Mouse (Mus musculus): Measurements from ENCODE around the gene Arl5a.
A peak's percentile ranks its signal among the peaks of the same experiment; 100 is the strongest.

Gene Arl5a

DNA sequence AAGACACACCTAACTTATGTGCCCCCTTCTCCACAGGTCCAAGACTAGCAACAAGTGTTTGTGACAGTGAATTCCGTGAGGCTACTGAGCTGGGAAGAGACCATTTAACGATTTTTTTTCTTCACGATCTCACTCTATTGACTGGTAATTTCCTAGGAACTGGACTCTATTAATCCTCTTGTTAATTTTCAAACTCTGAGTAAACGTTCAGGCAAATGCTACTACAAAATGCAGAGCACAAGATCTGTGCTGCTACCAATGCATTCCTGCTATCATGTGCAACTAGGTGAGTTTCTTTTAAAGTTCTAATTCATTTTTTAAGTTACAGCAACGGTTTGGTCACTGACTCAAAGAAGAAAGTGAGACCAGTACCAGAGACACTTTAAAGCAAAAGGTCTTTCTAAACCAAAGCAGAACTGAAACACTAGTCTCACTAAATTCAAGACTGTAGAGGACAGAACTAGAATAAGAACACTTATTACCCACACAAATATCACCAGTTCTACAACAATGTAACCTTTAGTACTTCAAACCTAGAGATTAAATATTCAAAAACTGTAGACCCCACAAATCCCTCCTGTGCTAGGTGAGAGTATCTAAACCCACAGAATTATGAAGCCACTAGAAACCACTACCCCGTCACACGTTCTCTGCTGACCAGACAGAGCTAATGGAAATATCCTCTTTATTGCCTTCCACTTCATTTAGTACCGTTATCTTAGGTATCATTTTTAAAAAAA is 1.7 kb downstream of the Arl5a start:
- DNase-seq, result no peak

DNA sequence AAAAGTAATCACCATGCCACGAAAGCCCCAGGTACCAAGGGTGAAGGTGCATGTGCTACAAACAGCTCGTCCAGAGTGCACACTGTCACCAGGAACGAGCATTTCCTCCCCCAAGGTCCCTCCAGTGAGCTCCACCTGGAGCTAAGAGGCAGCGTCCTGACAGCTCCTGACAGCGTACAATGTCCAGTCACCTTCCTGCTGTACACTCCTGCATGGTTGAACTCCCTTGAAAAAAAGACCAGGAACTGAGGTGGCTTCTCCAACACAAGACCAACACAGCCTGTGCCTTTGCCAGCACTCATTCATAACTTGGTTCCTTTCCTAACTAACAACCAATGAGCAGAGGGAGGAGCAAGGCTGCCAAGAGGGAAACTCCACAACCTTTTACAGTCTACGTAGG is 3.5 kb downstream of the Arl5a start:
- peak; percentile 11 for DNase-seq

DNA sequence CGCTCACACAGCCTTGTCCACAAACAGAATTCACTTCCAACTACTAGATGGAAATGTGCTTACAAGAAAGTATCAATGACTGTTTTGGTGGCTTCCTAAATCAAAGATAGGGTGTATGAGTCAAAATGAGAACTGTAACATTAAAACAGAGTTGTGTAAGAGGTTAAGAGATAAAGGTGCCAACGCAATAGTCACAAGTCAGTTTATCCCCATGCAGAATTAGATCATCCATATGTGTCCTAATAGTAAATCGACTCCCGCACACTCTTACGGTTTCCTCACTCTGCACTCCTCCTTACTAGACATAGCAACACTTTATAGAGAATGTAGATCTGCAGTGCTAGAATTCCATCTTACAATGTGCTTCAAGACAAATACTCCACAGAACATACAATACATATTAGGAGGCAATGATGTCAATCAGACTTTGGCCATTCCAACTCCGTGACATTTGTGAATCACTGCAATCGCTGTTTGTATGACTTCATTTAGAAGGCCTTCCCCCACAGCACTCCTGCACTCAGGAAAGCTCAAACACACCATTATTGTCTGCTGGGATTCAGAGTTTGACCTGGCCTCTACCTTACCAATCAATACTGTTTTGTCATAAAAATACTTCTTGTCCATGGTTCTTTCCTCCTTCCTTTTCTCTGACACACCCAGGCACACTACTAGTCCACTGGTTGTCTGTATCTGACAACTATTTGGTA is 4.5 kb downstream of the Arl5a start:
- DNase-seq, result no peak

DNA sequence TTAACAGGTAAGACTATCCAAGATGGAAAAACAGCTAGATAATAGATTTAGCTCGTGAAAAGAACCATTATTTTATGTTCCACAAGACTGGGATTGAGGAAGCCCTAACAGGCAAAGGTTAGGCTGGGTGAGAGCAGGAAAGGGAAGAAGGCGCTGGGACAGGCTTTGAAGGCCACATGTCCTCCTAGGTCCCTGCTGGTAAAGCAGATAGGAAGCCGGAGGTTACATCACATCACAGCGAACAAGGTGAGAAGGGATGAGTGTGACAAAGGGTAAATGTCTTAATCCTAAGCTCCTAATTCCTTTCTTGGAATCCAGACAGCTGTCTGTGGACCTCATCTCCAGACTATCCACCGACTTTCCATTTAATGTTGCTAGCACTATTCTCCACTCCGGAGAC is 5.4 kb downstream of the Arl5a start:
- no peak for DNase-seq

DNA sequence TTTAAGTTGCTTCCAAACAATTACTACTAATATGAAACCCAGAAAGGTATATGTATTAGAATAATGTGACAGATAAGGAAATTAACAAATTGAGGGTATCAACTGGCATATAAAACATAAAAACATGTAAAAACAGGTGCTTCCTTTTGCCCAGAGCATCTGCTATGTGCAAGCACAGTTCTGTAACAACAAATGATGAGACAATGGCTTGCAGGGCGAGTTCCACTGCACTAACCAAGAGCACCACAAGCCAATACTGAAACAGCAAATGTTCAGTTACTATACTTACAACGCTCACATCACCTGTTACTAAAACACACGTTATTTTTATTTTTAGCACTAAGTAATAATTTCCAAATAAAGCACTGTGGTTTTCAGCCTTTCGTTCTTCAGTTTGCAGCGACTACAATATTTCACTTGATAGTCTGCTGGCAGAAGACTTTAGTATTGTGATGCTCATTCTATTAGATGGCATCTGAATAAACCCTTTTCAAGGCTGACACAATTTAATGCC is 12.1 kb downstream of the Arl5a start:
- no peak for DNase-seq

DNA sequence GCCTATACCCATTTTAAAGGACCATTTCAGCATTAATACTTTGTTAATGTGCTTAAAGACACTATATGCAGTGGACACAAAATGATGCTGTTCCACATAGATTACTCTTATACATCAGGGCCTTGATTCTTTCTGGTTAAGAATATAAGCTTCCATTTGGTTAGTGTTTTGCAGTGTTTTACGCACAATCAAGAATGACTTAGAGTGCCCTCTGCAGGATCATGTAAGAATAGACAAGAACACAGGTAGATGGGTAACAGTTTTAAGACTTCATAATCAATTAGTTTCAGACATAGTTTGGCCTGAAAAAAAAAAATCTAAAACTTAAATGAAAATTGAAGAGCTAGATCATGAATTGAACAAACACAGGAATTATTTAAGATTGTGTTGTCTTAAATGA is 18.2 kb downstream of the Arl5a start:
- DNase-seq, result no peak

DNA sequence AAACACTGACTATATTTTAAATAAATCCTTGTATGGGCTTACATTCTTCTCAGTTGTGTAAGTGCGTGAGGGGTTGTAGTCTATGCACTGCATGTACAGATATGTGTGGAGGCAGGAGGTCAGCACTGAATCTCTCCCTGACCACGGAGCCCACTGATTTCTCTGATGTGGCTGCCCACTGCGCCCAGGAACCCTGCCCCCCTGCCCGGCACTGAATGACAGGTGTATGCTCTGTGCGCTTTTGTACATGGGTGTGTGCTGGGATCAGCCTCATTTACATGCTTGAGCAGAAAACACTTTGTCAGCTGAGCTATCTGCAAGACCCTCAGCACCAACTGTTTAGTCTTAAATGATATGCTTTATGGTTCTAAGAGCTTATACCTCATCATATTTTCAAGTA is 19.5 kb downstream of the Arl5a start:
- DNase-seq, result no peak

DNA sequence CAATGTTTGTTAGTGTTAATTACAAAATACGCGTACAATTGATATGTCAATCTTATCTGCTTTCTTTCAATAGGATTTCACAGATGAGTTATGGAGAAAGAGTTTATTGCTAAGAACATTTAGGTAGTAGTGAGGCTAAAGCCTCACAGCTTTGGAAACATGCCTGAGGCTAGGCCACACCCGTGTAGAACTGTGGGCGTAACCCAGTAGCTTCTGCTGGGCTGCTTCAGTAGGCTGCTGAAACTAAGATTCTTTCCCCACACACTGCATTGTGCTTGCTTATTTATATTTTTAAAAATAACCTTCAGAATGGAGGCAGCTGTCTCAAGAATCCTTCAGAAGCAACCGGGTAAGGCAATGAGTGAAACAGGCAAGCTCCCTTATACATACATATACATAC is 30.2 kb downstream of the Arl5a start:
- no peak for DNase-seq

DNA sequence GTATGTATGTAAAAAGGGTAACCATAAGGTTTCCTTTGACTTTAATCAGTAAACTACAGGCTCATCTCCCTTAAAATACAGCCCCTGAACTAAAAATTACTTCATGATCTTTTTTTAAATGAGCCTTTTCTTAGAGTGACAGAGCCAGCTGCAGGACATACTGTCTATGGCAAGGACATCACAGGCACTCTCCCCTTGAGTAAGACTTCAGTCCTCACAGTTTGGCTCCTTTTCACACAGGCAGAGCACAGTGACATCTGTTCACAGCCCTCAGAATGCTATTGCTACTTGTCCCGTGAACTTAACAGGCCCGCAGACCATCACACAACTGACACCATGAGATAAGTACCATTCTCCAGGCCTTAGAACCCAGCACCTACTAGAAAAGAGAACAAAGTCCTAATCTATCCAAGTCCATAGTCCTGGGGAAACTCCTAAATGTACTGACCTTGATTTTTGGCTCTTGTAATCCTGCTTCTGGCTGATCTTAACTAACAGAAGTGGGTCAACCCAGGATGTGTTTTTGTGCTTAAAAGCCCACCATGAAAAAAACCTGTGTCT is 34.2 kb downstream of the Arl5a start:
- DNase-seq, result no peak

DNA sequence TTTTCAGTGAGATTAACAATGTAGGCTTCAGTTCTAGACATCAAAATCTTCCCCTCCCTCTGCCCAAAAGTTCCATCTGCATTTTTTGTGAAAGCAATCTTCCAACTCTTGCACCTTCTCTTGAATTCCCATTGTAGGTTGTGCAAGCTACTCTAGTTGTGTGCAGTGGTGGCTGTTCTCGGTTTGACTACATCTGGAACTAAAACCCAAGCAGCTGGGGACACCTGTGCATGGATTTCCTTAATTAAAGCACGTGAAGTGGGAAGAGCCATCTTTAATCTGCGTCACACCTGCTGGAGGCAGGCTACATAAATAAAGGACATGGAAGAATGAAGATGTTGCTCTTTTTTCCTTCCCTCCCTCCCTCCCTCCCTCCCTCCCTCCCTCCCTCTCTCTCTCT is 34.7 kb downstream of the Arl5a start:
- DNase-seq, result no peak

DNA sequence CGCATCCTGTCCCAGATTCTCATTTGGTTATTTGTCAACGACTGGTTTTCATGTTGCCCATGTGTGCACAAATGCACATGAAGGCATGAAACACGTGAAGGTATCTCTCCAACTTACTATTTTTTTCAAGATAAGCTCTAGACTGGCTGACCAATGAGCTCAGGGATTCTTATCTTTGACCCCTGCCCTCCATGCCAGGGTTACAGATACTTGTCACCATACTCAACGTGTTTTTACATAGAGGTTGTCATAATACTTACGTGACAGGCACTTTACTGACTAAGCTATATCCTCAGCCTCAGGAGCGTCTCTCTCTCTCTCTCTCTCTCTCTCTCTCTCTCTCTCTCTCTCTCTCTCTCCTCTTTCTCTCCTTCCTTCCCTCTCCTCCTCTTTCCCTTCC is 38.2 kb downstream of the Arl5a start:
- no peak for DNase-seq

DNA sequence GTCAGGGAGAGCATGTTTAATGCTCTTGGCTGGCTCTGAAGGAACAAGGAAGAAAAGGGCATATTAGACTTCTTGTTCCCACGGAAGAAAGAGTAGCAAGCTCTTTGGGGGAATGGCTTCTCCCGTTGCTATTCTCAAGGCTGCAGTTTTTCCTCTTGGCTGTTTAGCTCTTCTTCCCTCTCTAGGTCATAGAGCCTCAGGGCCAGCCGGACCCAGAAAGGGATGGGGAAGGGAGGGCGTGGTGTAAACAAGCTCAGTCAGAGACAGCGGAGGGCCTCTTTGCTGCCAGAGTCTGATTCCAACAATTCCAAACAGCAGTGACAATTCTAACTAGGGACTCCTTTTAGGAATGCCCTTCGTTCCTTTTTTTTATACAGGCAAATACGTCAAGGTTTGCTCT is 38.7 kb downstream of the Arl5a start:
- DNase-seq, result peak; percentile 30

DNA sequence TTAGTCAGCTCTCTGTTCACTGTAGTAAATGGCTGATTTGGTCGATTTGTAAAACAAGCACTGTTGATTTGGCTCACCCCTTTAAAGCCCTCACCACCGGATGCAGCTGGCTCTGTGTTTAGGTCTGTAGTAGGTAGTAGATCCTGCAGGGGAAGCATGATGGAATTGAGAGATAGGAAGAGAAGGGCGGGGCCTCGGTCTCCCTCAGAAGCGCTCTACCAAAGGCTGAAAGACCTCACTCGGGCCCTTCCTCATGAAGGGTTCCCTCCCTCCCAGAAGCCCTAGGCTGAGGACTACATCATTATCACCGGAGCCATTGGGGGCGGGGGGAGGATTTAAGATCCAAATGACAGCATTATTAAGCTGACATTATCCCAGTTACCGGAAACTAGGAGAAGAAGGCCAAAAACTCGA is 45.8 kb downstream of the Arl5a start:
- no peak for DNase-seq

DNA sequence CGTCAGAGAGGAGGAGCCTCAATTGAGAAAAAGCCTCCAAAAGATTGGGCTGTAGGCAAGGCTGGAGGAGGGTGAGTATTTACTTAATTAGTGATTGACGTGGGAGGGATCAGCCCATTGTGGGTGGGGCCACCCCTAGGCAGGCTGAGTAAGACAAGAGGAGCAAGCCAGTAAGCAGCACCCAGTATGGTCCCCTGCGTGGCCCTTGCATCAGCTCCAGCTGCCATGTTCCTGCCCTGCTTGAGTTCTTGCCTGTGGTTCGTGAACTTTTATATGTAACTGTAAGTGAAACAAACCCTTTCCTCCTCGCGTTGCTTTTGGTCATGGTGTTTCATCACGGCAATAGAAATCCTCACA is 46.3 kb downstream of the Arl5a start, which contains the start of gene Neb:
Neb (minus strand) TSS at position 27 of the 357 bp plus-strand sequence.
- DNase-seq, result no peak

DNA sequence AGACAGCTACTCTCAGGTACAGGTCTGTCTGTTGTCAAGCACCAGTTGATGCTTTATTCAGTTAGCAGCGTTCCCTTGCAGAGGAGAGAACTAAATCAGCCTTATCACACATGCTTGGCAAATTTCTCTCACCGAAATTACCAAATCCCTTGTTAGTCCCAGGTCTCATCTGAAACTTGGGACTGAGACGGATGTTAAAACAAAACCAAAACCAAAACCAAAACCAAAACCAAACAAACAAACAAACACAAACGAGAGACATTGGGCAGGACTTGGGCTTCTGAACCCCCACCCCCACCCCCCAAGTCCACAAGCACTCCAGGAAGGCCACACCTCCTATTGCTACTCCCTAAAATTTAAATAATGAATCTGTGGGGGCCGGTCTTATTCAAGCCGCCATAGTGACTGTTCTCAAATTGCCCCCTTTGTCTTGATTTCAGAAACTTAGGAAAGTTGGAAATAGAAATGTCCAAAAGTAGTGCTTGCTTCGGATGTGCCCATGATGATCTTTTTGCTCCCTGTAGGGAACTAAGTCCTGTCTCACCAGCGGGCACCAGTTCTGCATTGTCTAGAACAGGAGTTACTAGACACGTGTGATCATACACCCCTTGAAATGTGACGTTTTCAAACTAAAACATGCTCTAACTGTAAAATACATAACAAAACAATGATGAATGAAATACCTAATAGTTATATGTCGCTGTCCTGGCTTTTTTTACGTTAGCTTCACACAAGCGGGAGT is 46.8 kb downstream of the Arl5a start:
- no peak for DNase-seq

DNA sequence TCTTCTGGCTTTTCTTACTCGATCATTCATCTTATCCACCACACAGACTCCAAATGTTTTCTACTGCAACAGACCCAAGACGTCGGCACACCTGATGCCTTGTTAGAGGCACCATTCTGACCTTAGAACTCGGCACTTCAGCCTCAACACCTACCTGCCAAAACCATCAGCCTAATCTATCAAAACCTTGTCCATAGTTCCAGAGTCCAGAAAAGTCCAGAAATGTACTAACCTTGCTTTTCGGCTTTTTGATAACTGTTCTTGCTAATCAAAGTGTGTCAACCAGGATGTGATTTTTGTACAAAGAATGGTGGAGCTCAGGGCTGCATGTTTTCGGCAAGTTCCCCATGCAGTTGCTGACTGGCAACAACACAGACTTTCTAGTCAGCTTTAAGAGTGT is 50.0 kb downstream of the Arl5a start:
- DNase-seq, result no peak

DNA sequence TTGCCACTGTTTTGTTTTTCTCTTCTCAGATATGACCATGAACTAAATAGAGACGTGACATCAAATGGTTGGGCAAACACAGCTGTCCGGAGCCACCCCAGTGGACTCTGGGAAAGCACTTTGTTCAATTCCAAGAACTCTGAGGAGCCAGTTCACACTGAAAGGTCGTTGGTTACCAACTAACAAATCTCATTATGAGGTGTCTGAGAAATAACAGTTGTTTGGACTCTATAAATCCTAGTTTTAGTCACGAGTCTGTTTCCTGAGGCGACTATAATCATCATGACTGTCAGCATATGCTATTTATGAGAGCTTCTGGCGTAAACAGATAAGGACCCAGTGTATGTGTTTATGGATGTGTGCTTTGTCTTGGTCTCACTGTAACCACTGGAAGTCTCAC is 52.2 kb downstream of the Arl5a start:
- no peak for DNase-seq

DNA sequence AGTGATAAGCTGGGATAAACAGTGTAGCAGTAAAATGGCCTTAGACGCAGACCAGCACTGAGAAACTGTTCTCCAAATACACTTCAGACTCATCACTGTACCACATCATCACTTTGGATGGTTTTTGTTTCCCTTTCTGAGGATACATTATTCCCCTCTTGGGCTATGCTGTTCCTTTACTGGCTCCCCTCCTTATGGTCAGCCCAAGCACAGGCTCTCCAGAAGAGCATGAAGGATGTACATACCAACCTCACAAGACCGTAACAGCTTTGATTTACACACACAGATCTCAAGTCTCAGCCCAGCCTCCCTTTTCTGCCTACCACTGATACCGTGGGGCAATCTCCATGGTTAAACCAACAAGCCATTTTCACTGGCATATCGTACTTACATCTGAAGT is 52.6 kb downstream of the Arl5a start:
- DNase-seq, result no peak

DNA sequence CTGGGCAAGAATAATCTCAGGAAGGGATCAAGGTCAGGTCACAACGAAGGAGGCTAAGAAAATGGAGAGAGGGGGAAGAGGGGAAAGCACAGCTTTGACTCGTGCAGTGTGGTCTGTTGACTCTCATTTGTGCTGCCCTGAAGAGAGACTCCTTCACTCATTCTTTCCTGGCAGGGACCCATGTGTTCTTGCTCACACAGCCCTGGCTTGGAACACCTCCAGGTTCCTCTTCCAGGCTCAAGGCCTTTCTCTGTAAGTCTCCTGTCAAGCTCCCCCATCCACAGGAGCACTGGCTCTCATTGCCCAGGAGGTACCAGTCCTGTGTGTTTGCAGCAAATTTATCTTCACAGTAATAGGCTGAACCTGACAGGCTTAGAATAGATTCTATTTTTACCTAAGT is 53.6 kb downstream of the Arl5a start:
- DNase-seq, result peak; percentile 35

DNA sequence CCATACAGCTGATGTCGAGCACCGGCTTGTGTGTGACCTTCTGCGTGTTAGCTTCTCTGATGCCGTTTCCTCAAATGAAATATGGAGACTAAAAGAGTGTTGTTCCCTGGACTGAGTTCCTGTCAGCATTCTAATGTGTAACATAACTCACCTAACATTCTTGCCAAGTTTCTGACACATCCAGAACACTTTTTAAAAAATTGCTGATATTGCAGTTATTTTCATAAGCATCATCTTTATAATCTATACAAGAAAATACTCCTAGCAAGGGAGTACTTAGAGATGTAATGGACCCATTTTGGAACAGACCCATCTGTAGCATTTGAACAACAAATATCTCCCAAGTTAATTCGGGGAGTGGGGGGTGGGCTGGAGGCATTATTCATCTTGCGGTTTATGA is 55.1 kb downstream of the Arl5a start:
- no peak for DNase-seq

DNA sequence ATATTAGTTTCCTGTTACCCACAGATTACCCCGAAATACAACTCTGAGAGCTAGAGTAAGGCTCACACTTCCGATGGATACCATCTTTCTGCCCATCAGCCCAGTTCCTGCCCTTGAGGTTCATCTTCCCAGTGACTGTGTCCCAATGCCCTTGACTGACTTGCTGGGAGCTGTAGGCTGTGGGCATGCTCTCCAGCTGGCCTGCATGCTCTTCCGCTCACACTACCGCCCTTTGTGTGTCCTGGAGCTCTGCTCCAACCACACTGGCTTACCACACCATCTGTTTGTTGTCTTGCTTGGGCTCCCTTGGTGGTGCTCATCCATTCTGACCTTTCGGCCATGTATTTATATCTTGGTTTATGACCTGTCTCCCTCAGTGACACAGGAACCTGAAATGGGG is 57.0 kb downstream of the Arl5a start:
- DNase-seq, result no peak

DNA sequence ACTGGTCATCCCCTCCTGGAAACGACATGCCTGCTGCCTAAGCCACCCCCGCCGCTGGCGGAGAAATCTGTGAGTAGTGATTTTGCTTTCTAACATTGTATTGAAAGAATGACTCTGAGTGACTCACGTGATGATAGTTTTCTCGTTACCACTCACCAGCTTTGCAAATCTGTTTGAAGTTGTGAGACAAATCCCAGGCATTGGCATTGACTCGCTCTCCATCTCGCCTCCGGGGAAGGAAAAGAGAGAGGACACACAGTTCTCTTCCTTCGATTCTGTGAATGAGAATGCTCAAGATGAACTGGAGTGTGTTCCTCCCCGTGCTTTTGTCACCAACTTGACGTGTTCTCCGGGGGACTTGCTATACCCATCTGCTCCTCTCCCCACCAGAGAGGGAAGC is 57.5 kb downstream of the Arl5a start:
- no peak for DNase-seq

DNA sequence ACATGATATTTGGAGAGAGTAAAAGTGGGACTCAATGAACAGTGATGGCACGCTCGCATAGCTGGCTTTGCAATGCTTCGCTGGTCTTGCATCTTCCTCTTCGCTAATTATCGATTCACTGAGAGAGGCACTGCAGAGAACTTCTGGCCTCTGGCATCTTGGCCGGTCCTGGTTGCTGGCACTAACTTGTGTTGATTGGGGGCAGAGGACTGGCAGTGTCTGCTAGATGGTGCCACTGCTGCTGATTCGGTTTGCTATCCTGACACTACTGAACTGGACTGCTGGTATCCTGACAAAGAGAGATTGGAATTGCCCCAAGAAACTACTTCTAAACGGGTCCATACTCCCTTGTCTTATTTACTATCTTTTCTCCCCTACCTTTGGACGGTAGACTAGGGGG is 63.6 kb downstream of the Arl5a start:
- DNase-seq, result no peak

DNA sequence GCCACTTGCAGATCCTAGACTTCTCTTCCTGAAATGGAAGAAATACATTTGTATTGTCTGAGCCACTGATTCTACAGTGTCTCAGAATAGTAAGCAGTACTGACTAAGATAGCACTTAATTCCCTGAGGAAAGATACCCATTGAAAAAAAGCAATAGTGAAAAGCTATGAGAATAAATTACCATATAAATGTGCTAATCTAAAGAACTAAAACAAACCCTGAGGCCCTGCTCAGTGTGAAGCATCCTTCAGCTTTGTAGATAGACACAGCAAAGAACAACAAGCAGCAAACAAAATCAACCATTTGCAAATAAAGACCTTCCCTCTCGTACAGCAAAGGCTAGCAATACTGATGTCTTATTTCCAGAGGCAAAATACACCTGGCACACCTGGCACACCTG is 65.0 kb downstream of the Arl5a start:
- no peak for DNase-seq

Measured in kidney, postnatal 10 days (tissue).